Mouse (Mus musculus): ENCODE data around the gene Ifna4.

DNA sequence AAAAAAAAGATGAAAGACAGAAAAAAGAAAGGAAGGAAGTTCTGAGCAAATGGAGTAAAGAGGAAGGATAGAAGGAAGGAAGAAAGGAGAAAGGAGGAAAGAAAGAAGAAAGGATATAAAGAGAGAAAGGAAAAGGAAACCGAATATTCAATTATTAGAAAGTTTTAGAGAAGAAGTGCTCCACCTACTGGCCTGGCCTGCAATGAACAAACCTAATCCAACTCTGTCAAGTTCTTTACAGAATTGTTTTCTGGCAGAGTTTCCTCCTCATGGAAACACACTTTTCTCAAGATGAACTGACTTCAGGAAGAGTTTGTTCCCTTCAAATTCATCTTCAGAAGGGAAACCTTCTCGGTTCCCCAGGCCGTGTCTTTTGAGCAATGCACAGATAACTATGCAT lies 2.8 kb upstream of the Ifna4 start:
- TF ChIP-seq CTCF (IDR thresholded peaks at IDR 0.05; ENCODE audit: low read depth) (peak; percentile 68), EP300 (optimal IDR thresholded peaks at IDR 0.05) (no peak)
